Mouse (Mus musculus) granulocyte monocyte progenitor cell, adult 5-6 weeks (primary cell): ENCODE measurements at regions not wholly inside any gene's neighbourhood (a gene's known extent, or its start where the extent isn't known, plus 50 kb on each side); places are given as distances from the start of the nearest gene placed in this dataset.
"Not testable (repeated sequence)": the region's sequence is repeated elsewhere in the genome, so short reads cannot be mapped to it uniquely, and the experiment has no call there.

Source experiments
- ATAC-seq: replicated peaks from 2 replicates; pipeline ENCODE4 v1.8.0; 2016; ENCODE audit warnings: mild to moderate bottlenecking, moderate TSS enrichment, inconsistent platforms; ENCODE audit not compliant: poor library complexity, severe bottlenecking

DNA sequence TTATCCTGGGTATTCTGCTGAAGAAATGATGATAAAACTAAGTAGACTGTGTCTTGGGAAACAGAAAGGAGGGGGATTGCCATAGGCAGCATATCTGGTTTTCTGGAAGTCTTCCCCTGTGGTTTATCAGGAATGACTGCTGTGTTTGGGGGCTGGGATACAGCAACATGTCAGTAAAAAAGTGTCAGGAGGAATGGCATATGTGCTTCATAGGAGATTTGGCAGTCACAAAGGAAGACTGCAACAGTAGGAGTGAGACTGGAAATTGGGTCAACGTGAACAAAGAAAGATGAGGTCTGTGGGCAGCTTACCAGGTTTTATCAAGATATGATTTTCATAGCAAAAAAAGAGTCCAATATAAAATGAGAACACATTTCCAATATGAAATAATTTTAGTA, 641.1 kb upstream of the Nrxn1 start:
- ATAC-seq = no peak

DNA sequence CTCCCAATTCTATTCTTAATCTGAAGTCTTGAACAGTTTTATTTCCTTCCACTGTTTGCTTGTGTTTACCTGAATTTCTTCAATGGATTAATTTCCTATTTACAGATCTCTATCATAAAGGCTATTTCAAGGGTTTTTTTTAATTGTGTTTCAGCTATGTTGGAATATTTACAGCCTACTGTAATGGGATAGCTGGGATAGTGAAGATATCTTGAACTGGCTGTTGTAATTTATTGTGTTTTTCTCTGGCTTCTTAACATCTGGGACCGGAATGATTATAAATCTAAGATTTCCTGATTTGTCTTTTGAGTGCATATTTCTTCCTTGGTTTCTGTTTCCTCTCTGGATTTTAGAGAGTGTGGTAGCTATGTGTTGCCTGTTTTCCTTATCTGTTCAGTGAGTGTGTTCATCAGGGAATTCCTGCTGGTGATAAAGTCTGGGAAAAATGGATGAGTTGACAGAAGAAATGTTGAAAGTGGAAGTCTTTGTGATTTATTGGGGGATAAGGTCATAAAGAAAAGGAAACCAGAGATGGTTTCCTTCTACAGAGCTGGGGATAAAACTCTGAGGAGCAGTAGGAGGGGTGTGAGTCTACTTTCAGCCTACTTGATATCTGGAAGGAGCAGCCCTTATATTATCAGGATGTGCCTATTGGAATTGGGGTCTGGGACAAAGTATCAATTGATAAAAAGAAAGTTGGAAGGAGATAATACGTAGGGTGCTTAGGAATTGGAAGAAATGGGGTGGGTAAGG, 640.5 kb upstream of the Nrxn1 start:
- no peak for ATAC-seq

DNA sequence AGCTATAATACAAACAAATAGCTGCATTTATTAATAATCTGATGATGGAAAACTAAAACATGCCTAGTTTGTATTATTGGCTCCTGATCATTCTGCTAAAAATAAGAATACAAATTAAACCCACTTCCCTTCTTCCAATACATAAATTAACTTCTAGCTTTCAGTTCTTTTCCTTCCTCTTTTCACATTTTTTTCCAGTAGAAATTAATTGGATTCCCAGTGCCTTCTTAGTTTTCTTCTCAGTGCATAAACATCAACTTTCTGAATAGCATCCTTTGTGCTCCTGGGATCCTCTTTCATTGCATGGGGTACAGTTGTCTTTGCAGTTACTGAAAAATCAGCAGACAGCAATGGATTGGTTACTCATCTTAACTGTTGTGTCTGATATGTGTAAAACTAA, 617.5 kb upstream of the Nrxn1 start:
- no peak; the same call in 1 of the 2 replicates for ATAC-seq

DNA sequence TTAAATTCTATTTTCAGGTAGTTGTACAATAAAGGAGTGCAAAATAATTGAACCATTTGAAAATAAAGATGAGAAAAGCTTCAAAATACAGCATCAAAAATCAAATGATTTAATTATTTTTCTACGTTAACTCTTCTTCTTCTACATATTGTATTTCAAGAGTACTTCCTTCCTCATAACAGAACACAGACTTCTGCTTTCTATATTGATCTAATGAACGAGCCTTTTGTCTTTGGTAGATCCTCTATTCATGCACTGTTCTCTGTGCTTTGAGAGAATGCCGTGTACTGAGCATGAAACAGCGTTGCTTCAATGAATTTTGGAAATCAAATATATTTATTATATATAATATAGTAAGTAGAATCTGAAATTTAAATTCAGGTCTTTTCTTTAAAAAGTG, 598.2 kb upstream of the Nrxn1 start:
- ATAC-seq = peak; percentile 85

DNA sequence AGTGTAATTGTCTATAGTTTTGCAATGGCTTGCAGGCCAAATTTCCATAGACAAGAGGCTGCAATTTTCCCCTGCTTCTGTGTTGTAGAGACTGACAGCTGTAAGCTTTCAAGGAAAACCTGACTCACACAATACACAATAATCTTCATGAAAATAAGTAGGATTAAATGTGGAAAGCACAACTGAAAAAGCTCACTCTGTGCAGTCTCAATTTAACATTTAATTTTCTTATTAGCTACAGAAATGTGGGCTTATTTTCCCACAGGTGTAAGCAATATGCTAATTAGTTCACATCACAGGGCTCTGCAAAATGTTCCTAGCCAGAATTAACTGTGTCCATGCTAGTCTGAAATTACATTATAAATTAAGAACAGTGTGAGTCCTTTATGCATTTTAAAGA, 564.6 kb upstream of the Nrxn1 start:
- no peak for ATAC-seq

DNA sequence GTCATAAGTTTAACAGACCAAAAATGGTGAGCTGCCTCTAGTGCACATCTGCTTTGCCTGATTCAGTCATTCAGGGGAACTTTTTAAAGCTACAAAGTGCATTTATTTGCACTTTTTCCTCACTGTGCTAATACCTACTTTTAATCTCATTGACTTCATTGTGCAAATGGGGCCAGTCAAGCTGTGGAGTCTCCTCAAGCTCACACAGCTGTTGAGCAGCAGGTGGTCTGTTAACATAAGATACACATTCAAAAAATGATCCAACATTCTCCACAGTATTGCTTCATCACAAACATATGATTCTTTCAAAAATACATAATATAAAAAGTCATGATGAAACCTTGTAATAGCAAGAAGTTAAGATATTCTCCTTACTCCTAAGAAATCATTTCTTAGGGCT, 564.2 kb upstream of the Nrxn1 start:
- ATAC-seq = no peak

DNA sequence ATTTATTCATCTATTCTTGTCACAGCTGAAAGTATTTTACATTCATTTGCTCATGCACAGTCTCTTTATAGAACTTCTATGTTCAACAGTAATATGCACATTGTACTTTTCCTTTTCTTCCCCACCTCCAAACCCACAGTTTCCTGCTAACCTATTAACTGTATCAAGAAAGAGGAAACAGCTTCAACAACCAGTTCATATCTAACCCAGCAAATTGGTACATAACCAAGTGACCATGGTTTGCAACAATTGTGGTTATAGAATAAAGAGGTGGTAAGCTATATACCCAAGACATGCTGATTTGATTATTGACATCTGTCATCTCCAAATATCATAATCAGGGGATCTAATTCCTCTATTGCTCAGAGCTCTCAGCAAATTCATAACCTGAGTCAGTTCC, 539.0 kb upstream of the Nrxn1 start:
- peak; percentile 93 for ATAC-seq

DNA sequence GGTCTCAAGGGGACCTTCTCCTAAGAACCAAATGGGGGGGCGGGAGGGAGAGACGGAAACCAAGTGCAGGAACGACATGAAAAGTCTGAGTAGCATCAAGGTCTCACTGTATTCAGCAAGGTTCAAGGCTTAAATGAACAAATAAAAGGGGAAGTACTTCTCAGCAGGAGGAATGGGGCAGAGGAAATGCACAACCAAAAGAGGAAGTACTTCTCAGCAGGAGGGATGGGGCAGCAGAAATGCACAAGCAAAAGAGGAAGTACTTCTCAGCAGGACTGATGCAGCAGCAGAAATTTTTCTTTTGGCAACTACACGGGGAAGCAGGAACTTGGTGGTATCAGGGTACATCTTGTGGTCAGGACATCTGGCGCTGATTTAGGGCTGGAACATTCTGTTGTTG, 521.3 kb upstream of the Nrxn1 start:
- ATAC-seq = not testable (repeated sequence)

DNA sequence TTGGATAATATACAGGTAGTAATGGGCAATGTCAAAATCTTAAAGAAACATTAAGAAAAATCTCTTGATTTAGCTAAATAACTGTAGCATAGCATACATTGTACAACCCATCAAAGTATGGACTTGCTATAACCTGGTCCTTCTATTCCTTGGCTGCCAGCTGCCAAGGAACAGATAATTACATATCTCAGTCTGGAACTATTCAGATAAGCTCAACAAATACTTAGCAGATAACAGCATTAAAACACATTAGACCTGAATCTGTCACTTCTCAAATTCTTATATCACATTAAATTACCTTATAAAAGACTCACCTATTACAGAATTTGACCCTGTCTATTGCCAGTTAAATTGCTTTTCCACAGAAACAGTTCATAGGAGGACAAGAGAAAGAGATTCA, 496.2 kb upstream of the Nrxn1 start:
- ATAC-seq = no peak

DNA sequence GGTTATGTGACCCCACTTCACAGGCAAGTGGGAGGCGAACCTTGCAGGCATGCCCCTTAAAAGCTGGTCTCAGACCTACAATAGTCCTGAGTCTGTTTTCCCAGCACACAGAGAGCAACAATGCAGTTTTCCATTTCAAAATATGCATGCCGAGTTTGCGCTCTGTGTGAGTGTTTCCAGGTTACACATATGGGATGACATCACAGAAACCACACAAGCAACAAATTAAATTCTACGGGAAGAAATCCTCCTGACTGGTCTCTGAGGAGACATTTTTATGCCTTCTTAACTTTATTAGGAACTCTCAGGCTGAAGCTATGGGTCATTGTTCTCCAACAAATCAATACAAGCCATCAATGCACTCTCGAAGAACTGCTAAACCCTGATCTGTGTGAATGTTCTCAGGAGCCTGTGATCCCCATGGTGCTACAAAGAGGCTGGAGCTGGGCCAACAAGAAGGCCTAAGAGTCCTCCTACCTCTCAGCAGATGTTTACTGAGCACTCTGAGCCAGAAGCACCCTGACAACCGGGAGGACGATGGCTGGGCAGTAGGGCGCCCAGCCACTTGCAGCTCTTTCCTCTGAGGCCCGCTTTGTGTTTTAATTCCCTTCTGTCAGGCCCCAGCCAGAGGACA, 458.3 kb upstream of the Nrxn1 start:
- not testable (repeated sequence) for ATAC-seq

DNA sequence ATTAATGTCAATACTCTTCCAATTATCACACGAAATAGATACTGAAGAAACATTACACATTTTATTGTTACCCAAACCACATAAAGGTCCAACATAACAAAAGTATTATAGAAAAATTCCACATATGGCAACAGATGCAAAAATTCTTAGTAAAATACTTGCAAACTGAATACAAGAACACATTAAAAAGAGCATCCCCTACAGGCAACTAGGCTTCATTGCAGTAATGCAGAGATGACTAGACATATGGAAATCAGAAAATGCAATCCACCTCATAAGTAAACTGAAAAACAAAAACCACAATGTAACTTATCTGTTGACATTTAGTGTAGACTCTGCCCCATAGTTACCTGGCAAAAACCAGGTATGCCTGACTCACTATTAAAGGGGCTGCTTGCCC, 438.6 kb upstream of the Nrxn1 start:
- ATAC-seq = no peak

DNA sequence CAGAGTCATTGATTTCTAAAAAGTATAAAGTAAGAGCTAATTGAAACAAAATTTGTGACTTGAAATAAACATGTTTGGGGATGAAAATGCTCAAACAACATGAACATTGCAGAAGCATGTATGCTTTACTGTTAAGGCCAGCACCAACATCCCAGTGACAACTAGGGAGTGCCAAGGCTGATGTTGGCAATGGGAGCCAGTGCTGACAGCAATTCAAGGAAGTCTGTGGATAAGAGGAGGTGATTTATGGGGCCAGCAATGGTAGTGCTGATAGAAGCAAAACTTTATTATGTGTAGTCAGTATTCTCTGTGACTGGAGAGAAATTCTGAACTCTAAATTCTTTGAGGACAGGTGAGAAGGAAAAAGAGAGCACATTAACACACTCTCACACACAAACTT, 424.4 kb upstream of the Nrxn1 start:
- no peak for ATAC-seq
